Mouse (Mus musculus) right cerebral cortex, postnatal 36 days (tissue): ENCODE results near the gene Cpne6.

Experiments used
- DNase-seq, 2 experiments: peaks; one replicate each; pipeline ENCODE4 v3.0.0; 2022; ENCODE audit warnings: low spot score in 2 of 2, mixed read lengths in 1 of 2

The Cpne6 gene

DNA sequence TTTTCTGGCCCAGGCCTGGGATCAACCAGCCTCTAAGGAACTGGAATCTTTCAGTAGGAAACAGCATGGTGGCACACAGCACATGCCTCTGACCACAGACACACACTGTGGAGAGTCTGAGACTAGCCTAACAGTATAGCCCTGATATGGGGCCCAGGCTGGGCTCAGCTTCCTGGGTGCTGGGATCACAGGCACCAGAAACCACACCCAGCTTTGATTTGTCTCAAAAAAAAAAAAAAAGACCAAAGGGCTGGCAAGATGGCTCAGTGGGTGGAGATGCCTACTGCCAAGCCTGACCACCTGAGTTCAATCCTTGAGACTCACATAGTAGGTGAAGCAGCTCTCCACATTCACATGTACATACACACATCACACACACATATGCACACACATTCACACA is 44.4 kb downstream of the Cpne6 start:
- DNase-seq: no peak

DNA sequence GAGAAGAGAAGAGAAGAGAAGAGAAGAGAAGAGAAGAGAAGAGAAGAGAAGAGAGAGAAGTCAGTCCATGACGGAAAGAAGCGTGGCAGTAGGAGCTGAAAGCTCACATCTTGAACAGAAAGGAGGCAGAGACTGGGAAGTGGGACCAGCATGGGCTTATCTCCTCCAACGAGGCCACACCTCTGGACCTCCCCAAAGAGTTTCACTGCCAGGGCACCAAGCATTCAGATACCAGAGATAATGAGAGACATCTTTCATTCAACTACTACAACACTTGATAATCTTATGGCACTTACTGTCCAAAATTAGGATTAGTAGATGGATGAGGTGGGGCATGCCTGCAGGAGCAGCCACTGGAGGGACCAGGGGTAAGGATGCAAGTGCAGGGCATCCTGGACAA is 45.5 kb downstream of the Cpne6 start:
- no peak for DNase-seq

DNA sequence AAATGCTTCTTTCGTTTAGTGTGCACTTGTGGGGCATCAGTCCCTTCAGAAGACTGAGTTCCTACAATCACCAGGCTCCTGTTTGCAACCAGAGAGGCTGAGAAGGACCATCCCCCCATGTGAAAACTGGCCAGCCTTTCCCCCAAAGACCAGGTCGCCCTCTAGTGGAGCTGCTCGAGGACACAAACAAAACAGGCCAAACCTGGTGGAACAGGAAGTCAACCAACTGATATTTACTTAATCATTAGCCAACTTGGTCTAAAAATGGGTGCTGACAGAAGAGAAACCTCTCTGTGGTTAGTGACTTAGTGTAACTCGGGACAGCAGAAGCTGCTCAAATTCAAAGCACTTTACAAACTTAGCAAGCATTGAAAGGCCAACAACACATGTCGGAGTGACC is 46.8 kb downstream of the Cpne6 start:
- DNase-seq: peak in 1 of 2 experiments; percentile 51

DNA sequence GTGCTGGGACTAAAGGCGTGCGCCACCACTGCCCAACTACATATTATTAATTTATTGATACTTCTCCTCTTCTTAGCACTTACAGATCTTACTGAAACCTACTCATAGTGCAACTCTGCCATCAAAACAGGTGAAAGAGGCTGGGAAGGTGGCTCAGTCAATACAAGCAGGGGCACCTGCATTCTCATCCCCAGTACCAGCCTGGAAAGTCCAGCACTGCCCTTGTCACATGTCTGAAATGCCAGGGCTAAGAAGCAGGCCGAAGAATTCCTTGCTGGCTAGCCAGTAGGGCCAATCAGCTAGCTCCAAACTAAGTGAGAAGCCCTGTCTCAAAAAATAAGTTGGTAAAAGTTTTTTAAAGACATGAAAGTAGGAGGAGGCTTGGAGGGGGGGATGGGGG is 47.3 kb downstream of the Cpne6 start:
- no peak for DNase-seq

DNA sequence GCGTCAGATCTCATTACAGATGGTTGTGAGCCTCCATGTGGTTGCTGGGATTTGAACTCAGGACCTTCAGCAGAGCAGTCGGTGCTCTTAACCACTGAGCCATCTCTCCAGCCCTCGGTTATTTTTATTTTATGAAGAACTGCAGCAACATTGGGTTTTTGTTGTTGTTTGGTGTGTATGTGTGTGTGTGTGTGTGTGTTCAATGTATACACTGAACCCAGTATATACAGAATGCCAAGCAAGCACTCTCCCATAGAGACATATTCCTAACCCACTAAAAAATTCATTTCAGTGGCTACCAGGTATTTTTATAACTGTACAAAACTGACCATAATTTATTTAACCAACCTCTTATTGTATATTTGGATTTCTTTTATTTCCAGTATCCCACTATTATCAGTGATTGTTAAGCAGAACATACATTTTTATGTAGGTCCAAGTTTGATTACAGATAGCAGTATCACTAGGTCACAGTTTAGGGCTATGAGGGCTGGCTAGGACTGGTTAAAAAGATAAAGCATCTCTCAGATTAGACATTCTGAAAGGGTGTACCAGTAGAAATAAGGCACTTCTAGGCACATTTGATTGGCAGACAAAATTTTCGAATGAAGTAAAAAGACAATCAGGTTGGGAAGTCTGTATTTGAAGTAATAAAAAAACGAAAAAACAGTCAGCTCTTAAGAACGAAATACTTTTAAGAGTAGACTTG is 48.6 kb downstream of the Cpne6 start:
- no peak for DNase-seq

DNA sequence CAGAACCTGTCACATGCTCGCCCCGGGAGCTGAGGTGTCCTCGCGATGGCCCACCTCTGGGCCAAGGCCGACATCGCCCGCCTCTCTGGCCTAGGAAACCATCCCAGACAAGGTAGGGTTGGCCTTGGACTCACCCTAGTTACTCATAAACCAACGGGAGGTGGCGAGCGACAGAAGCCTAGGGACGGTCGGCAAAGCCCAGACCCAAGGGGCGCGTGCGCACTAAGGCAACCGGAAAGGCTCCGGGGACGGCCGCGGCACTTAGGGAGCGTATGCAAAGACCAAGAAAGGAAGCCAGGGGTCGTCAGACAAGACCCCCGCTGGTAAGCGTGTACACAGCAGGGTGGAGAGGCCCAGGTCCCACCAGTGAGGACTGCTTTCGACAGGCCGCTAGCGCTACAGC is 49.6 kb downstream of the Cpne6 start, which contains the start of gene Dcaf11:
TSS of gene Dcaf11 (plus strand) at position 208 of the 403 bp plus-strand sequence.
- peak; percentile 83 to 84 for DNase-seq

DNA sequence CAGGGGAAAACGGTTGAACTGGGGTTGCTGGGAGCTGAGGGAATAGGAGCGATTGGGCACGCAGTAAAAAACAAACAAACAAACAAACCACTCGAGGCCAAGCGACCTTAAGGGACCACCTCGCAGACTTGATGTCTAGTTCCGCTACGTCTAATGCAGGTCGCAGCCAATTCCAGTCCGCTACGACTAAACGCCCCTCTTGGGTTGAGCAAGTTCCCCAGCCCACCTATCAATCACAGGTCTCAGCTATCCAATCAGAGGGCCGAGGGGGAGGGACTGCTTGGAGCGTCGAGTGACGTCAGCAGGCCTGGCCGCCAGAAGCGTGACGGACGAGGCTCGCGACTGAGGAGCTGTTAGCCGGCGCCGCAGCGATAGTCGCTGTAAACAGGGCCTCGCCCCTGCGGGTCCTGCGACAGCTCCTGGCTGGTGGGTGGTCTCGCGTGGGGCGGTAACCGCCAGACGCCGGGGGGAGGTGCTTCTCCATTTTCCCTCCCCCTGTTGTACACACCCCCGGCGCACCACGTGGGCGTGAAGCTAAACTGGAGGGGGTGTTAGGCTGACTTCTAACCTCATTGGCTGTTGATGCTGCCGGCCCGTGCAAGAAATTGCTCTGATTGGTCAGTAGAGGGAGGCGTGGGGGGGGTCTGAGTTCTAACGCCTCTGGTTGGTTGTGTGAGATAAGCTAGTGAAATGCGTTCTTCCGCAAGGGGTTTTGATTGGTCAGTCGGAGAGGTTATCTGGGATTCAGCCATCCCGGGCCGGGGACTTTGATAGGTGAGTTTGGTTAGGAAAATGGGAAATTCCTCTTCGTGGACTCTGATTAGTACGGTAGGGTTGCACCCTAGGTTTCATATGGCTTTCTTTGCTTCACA is 50.2 kb downstream of the Cpne6 start, which contains the start of gene A730061H03Rik:
TSS of gene A730061H03Rik (minus strand) at position 205 of the 872 bp plus-strand sequence.
- DNase-seq: peak; percentile 98 to 99

DNA sequence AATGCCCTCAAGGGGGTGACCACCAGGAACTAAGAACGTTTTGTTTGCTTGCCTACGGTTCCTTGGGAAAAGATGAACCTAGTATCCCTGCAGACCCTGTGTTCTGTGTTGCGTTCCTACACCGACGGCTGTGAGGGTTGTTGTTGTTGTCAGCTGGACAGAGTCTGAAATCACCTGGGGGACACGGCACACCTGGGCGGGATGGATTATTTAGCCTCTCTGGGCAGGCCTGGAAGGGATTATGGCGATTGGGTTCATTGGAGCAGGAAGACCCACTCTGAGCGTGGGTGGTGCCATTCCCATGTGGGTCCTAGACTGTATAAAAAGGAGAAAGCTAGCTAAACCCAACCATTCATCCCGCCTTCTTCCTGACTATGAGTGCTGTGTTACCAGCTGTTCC is 51.6 kb downstream of the Cpne6 start:
- no peak for DNase-seq

DNA sequence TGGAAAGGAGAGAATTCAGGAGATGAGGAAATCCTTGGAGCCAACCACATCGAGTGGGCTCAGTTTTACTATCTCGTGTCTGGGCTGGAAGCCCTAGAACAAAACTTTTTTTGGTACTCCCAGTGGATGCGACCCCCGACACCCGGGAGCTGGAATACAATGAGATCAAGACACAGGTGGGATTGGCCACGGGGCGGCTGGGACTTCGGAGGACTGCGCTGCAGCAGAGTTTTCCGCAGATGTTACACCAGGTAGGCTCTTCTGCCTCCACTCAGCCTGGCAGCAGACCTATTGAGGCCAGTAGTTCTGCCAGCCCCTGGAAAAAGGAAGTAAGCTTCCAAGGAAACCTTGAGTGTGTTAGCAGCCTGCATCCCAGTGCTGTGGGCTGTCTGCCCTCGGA is 53.0 kb downstream of the Cpne6 start:
- no peak for DNase-seq

DNA sequence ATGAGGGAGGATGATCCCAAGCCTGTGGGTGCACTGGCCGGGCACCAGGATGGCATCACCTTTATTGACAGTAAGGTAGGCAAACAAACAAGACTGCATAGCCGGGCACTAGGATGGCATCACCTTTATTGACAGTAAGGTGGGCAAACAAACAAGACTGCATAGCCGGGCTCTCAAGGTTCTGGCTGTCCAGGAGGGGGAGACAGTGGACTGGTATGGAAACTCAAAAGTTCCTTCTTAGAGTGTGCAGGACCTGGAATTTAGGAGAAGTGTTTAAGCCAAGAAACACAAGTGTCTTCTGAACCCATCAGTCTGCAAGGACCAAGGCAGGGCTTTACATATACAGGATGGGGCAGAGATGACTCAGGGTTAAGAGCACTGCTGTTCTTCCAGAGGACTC is 55.5 kb downstream of the Cpne6 start:
- DNase-seq: no peak
